Mouse (Mus musculus) natural killer cell, adult 2 months (primary cell): ENCODE data around the gene Kif28.

Experiments used
- DNase-seq, 2 experiments: peaks; one replicate each; pipeline ENCODE4 v3.0.0; 2022; ENCODE audit warnings: low spot score in 2 of 2

The Kif28 gene

DNA sequence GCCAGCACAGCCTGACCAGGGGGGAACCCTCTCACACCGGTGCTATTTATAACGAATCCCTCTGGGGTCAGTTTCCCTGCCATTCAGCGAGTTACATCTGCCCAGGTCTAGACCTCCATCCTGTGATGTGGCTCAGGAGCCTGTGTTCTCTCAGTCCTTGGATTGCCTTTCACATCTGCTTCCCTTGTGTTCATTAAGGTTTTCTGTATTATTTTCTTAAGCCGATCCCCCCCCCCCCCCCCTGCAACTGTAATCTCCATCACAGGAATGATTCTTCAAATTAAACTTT, 99.1 kb downstream of the Kif28 start:
- DNase-seq, result no peak
